Mouse (Mus musculus) kidney, postnatal 10 days (tissue): ENCODE measurements around the gene Cdc42se1.

ENCODE experiments used
- DNase-seq: peaks from one replicate; pipeline ENCODE4 v3.0.0; 2021; ENCODE audit warnings: mixed read lengths

Gene Cdc42se1

GRCm38 (mm10) chr3:95250783-95251424 lies 22.4 kb downstream of the Cdc42se1 start, which contains the start of gene Bnipl:
Gene Bnipl (minus strand): TSS chr3:95251193.
- no peak for DNase-seq

- DNase-seq: no peak
Observed at GRCm38 (mm10) chr3:95256931-95257330, 28.4 kb downstream of the Cdc42se1 start.

GRCm38 (mm10) chr3:95261975-95262374 lies 33.4 kb downstream of the Cdc42se1 start:
- no peak for DNase-seq

- peak; percentile 90 for DNase-seq
Observed at GRCm38 (mm10) chr3:95263089-95263739, 34.7 kb downstream of the Cdc42se1 start.

- DNase-seq: no peak
Observed at GRCm38 (mm10) chr3:95264724-95265123, 36.2 kb downstream of the Cdc42se1 start.

- no peak for DNase-seq
Observed at GRCm38 (mm10) chr3:95266052-95266451, 37.5 kb downstream of the Cdc42se1 start.

- DNase-seq: no peak
Observed at GRCm38 (mm10) chr3:95267855-95268254, 39.3 kb downstream of the Cdc42se1 start.

- no peak for DNase-seq
Observed at GRCm38 (mm10) chr3:95269789-95270188, 41.3 kb downstream of the Cdc42se1 start.

- DNase-seq: no peak
Observed at GRCm38 (mm10) chr3:95270766-95271364, 42.3 kb downstream of the Cdc42se1 start.

GRCm38 (mm10) chr3:95273471-95273870 lies 44.9 kb downstream of the Cdc42se1 start:
- no peak for DNase-seq

GRCm38 (mm10) chr3:95274453-95274852 lies 45.9 kb downstream of the Cdc42se1 start:
- DNase-seq: no peak

GRCm38 (mm10) chr3:95275161-95275560 lies 46.6 kb downstream of the Cdc42se1 start:
- DNase-seq: no peak

GRCm38 (mm10) chr3:95276428-95276934 lies 47.9 kb downstream of the Cdc42se1 start:
- no peak for DNase-seq

GRCm38 (mm10) chr3:95277149-95277551 lies 48.6 kb downstream of the Cdc42se1 start:
- DNase-seq: peak; percentile 53

- DNase-seq: peak; percentile 59
Observed at GRCm38 (mm10) chr3:95280747-95281146, 52.2 kb downstream of the Cdc42se1 start.

GRCm38 (mm10) chr3:95281216-95282126 lies 52.9 kb downstream of the Cdc42se1 start, which contains the start of the genes Mindy1 and Prune1:
Gene Mindy1 (plus strand): TSS chr3:95281345.
Gene Prune1 (minus strand): TSS chr3:95282076.
- peak; percentile 100 for DNase-seq

GRCm38 (mm10) chr3:95282381-95282864 lies 53.9 kb downstream of the Cdc42se1 start:
- peak; percentile 49 for DNase-seq

- peak; percentile 89 for DNase-seq
Observed at GRCm38 (mm10) chr3:95282865-95283588, 54.5 kb downstream of the Cdc42se1 start.

GRCm38 (mm10) chr3:95283589-95283941 lies 55.0 kb downstream of the Cdc42se1 start:
- no peak for DNase-seq

GRCm38 (mm10) chr3:95284062-95284461 lies 55.5 kb downstream of the Cdc42se1 start:
- DNase-seq: no peak

GRCm38 (mm10) chr3:95284501-95285281 lies 56.2 kb downstream of the Cdc42se1 start:
- DNase-seq: no peak
